Mouse (Mus musculus): ENCODE measurements around the gene Acacb. TPM values are rescaled to one million over a fixed set of nuclear protein-coding genes. Genes with fewer than 3 reads are reported as not detected.

The Acacb gene
- 4.9 TPM for polyA plus RNA-seq (2014; fragmentation: Illumina TruSeq; extraction: RNeasy Lipid Tissue Mini Kit (QIAGEN cat#74804); ENCODE audit: insufficient read depth, low read depth, low replicate concordance)

GRCm38 (mm10) chr5:114146028-114146888 lies at the start of gene Acacb:
Gene Acacb, plus strand, starts transcription at chr5:114146535.

GRCm38 (mm10) chr5:114127374-114128349 lies 18.7 kb upstream of the Acacb start, which contains the start of gene Alkbh2:
Gene Alkbh2, minus strand, starts transcription at chr5:114128218.

GRCm38 (mm10) chr5:114130211-114130605 lies 16.1 kb upstream of the Acacb start, which contains the start of gene Ung:
Gene Ung, plus strand, starts transcription at chr5:114130386.

GRCm38 (mm10) chr5:114273693-114274402 lies 127.5 kb downstream of the Acacb start, which contains the start of gene Foxn4:
Gene Foxn4, minus strand, starts transcription at chr5:114273807.

GRCm38 (mm10) chr5:114288874-114289273 lies 142.5 kb downstream of the Acacb start, which contains the start of gene Myo1h:
Gene Myo1h, plus strand, starts transcription at chr5:114289166.

Other genes starting within 250 kb of the Acacb start
- 45.5 TPM for gene Coro1c, start 237.8 kb upstream of the Acacb start, polyA plus RNA-seq (2014; fragmentation: Illumina TruSeq; extraction: RNeasy Lipid Tissue Mini Kit (QIAGEN cat#74804); ENCODE audit: insufficient read depth, low read depth, low replicate concordance)
- gene Ssh1, start 152.6 kb upstream of the Acacb start, polyA plus RNA-seq (2014; fragmentation: Illumina TruSeq; extraction: RNeasy Lipid Tissue Mini Kit (QIAGEN cat#74804); ENCODE audit: insufficient read depth, low read depth, low replicate concordance) = 6.3 TPM
- not detected for gene Dao, start 142.8 kb upstream of the Acacb start, polyA plus RNA-seq (2014; fragmentation: Illumina TruSeq; extraction: RNeasy Lipid Tissue Mini Kit (QIAGEN cat#74804); ENCODE audit: insufficient read depth, low read depth, low replicate concordance)
- gene Usp30, start 81.1 kb upstream of the Acacb start, polyA plus RNA-seq (2014; fragmentation: Illumina TruSeq; extraction: RNeasy Lipid Tissue Mini Kit (QIAGEN cat#74804); ENCODE audit: insufficient read depth, low read depth, low replicate concordance) = 6.5 TPM
- not detected for gene Svop, start 55.0 kb upstream of the Acacb start, polyA plus RNA-seq (2014; fragmentation: Illumina TruSeq; extraction: RNeasy Lipid Tissue Mini Kit (QIAGEN cat#74804); ENCODE audit: insufficient read depth, low read depth, low replicate concordance)
- 8.2 TPM for gene Alkbh2, start 18.3 kb upstream of the Acacb start, polyA plus RNA-seq (2014; fragmentation: Illumina TruSeq; extraction: RNeasy Lipid Tissue Mini Kit (QIAGEN cat#74804); ENCODE audit: insufficient read depth, low read depth, low replicate concordance)
- gene Ung, start 16.1 kb upstream of the Acacb start, polyA plus RNA-seq (2014; fragmentation: Illumina TruSeq; extraction: RNeasy Lipid Tissue Mini Kit (QIAGEN cat#74804); ENCODE audit: insufficient read depth, low read depth, low replicate concordance) = 1.3 TPM
- gene Foxn4, start 127.3 kb downstream of the Acacb start, polyA plus RNA-seq (2014; fragmentation: Illumina TruSeq; extraction: RNeasy Lipid Tissue Mini Kit (QIAGEN cat#74804); ENCODE audit: insufficient read depth, low read depth, low replicate concordance) = 0.12 TPM
- gene Myo1h, start 142.6 kb downstream of the Acacb start, polyA plus RNA-seq (2014; fragmentation: Illumina TruSeq; extraction: RNeasy Lipid Tissue Mini Kit (QIAGEN cat#74804); ENCODE audit: insufficient read depth, low read depth, low replicate concordance) = 2.7 TPM
- gene Kctd10, start 234.0 kb downstream of the Acacb start, polyA plus RNA-seq (2014; fragmentation: Illumina TruSeq; extraction: RNeasy Lipid Tissue Mini Kit (QIAGEN cat#74804); ENCODE audit: insufficient read depth, low read depth, low replicate concordance) = 177 TPM
- gene Ube3b, start 234.1 kb downstream of the Acacb start, polyA plus RNA-seq (2014; fragmentation: Illumina TruSeq; extraction: RNeasy Lipid Tissue Mini Kit (QIAGEN cat#74804); ENCODE audit: insufficient read depth, low read depth, low replicate concordance) = 29.5 TPM